Mouse (Mus musculus): ENCODE measurements around the gene Gstm3.

DNA sequence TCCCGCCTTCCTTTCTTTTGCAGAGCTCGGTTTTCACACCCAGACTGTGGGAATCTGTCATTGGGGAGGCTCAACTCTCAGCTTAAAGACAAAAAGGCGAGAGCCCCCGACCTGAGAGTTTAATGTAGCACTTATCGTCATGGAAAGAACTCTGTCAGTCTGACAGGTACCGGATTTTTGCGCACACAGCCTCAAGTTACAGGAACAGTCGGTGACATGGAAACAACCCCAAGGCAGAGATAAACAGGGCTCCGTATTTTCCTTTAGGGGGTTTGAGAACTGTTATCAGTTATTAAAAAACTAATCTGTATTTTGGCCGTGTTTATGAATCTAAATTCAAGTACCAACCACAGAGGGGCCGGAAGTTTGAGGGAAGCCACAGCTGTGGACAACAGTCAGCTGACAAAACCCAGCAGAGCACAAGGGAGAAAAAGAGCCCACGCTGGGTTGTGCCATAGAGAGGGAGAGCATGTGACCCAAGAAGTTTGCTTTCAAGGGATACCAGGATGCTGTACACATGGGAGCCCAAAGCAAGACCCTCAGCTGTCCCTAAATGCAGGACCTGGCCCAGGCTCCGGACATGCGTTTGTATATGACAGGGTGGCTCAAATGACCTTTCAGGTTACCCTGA, 49.2 kb upstream of the Gstm3 start:
- TF ChIP-seq CTCF (IDR thresholded peaks at IDR 0.05; ENCODE audit: extremely low read depth, insufficient read length, insufficient replicate concordance, low read depth, low read length), result no peak
- TF ChIP-seq POLR2A (IDR thresholded peaks at IDR 0.05; ENCODE audit: low read depth, low read length), result no peak

All from small intestine, adult 2 months (tissue).